In genomic region chr17:47909091-47910001, GRCm38 (mm10) we compare ENCODE assay signal across 8 mouse cellular contexts. TPM values are rescaled to one million over a fixed set of nuclear protein-coding genes. Genes with fewer than 3 reads are reported as not detected.
DNase-seq lines count a peak whose midpoint lies in the region; ATAC-seq and TF ChIP-seq lines count a peak whose summit lies in the region.

No protein-coding gene starts in this region.

- no peaks in the 10 kb centered on the region for H3K27me3 ChIP-seq in testis, adult 2 months (ENCODE audit: control insufficient read depth, insufficient read depth, low read length)
- H3K27me3 ChIP-seq in kidney, adult 2 months (replicated peaks; ENCODE audit: control insufficient read depth, insufficient read depth, low read length), result no peaks in the 10 kb centered on the region
- H3K27me3 ChIP-seq in lung, embryonic 14.5 days (ENCODE audit: insufficient read depth, low read length), result no peaks in the 10 kb centered on the region
- peaks cover 73% of the 10 kb centered on the region for H3K27me3 ChIP-seq in neural tube, embryonic 15.5 days (replicated peaks)

- DNase-seq in testis, postnatal 14 days (ENCODE audit: low spot score), result no peak
- DNase-seq in embryo, embryonic 11 days, result peak; percentile 78
- peak; percentile 69 to 76 for DNase-seq in heart, adult 9 months (ENCODE audit: low spot score in 2 of 2)
- DNase-seq in kidney, adult 2 months, result peak; percentile 83
- peak; percentile 58 for DNase-seq in lung, embryonic 14.5 days
- DNase-seq in frontal cortex, postnatal 10 days (ENCODE audit: low spot score in 2 of 2), result no peak

- peaks cover 9% of the 10 kb centered on the region for H3K4me1 ChIP-seq in testis, adult 2 months (ENCODE audit: control insufficient read depth, insufficient read depth, low read length)
- H3K4me1 ChIP-seq in kidney, adult 2 months (ENCODE audit: control insufficient read depth, insufficient read depth, low read length), result no peaks in the 10 kb centered on the region
- H3K4me1 ChIP-seq in lung, embryonic 14.5 days (ENCODE audit: insufficient read depth), result peaks cover 35% of the 10 kb centered on the region
- peaks cover 41% of the 10 kb centered on the region for H3K4me1 ChIP-seq in neural tube, embryonic 15.5 days

- 21% methylated on average over 51 of the region's 51 CpGs for WGBS in kidney, adult 2 months
- WGBS in lung, embryonic 14.5 days, result 21% methylated on average over 50 of the region's 51 CpGs
- WGBS in neural tube, embryonic 15.5 days, result 8% methylated on average over 51 of the region's 51 CpGs

- H3K9ac ChIP-seq in lung, embryonic 14.5 days, result peak overlapping the region; percentile 26
- H3K9ac ChIP-seq in neural tube, embryonic 15.5 days (replicated peaks), result peak overlapping the region; percentile 30; the same call in 1 of the 2 replicates

- peak overlapping the region; percentile 60 for H3K4me2 ChIP-seq in lung, embryonic 14.5 days
- H3K4me2 ChIP-seq in neural tube, embryonic 15.5 days, result peak overlapping the region; percentile 59

- peak overlapping the region; percentile 37 for H3K4me3 ChIP-seq in testis, adult 2 months (ENCODE audit: control insufficient read depth, low read depth, low read length)
- peak overlapping the region; percentile 46 for H3K4me3 ChIP-seq in kidney, adult 2 months (ENCODE audit: insufficient read depth, low read depth, low read length)
- H3K4me3 ChIP-seq in lung, embryonic 14.5 days (ENCODE audit: low read depth, low read length), result peak overlapping the region; percentile 30
- H3K4me3 ChIP-seq in neural tube, embryonic 15.5 days (replicated peaks), result peak overlapping the region; percentile 33

- H3K36me3 ChIP-seq in testis, adult 2 months (ENCODE audit: control insufficient read depth, insufficient read depth, low read length), result no peaks in the 10 kb centered on the region
- no peaks in the 10 kb centered on the region for H3K36me3 ChIP-seq in kidney, adult 2 months (ENCODE audit: control insufficient read depth, insufficient read depth, low read length)
- peaks cover 21% of the 10 kb centered on the region for H3K36me3 ChIP-seq in lung, embryonic 14.5 days (ENCODE audit: insufficient read depth)
- H3K36me3 ChIP-seq in neural tube, embryonic 15.5 days, result no peaks in the 10 kb centered on the region

- no peaks in the 10 kb centered on the region for H3K9me3 ChIP-seq in lung, embryonic 14.5 days (ENCODE audit: low read depth, low read length)
- no peaks in the 10 kb centered on the region for H3K9me3 ChIP-seq in neural tube, embryonic 15.5 days (replicated peaks)

- no peak overlapping the region for H3K27ac ChIP-seq in testis, adult 2 months (ENCODE audit: control insufficient read depth, insufficient read depth, low read depth, low read length)
- H3K27ac ChIP-seq in kidney, adult 2 months (ENCODE audit: insufficient read depth, low read depth, low read length), result no peak overlapping the region
- no peak overlapping the region for H3K27ac ChIP-seq in lung, embryonic 14.5 days (ENCODE audit: low read depth)
- no peak overlapping the region for H3K27ac ChIP-seq in neural tube, embryonic 15.5 days (replicated peaks)

- no peak for TF ChIP-seq CTCF in testis, adult 2 months (IDR thresholded peaks at IDR 0.05; ENCODE audit: control insufficient read depth, insufficient read depth, insufficient replicate concordance, low read depth, low read length)
- no peak for TF ChIP-seq CTCF in kidney, adult 2 months (conservative IDR thresholded peaks at IDR 0.05; ENCODE audit: insufficient read depth, insufficient read length, low read depth, low read length)
- no peak for TF ChIP-seq CTCF in lung, embryonic 14.5 days (IDR thresholded peaks at IDR 0.05; ENCODE audit: low read depth)

- no peak for TF ChIP-seq POLR2A in testis, adult 2 months (IDR thresholded peaks at IDR 0.05; ENCODE audit: control insufficient read depth, low read depth, low read length)
- no peak for TF ChIP-seq POLR2A in kidney, adult 2 months (IDR thresholded peaks at IDR 0.05; ENCODE audit: low read depth, low read length)

- no peak for ATAC-seq in lung, embryonic 14.5 days (ENCODE audit: insufficient read depth)
- no peak for ATAC-seq in neural tube, embryonic 15.5 days (ENCODE audit: low FRiP score)

RNA-seq across cellular contexts. Expression of gene Foxp4, which starts 15.1 kb away (rescaled TPM):
- 7.6 and 7.8 TPM in 2 replicates for polyA plus RNA-seq in testis, adult 2 months (2012; rRNA removed)
- polyA plus RNA-seq in kidney, adult 2 months (2012; rRNA removed), result 23.5 and 27.4 TPM in 2 replicates
- polyA plus RNA-seq in lung, embryonic 14.5 days (2014; fragmentation: Nextera tagmentation; extraction: Ambion mirVana), result 37.2 and 42.2 TPM in 2 replicates
- 30.3 and 31.9 TPM in 2 replicates for polyA plus RNA-seq in neural tube, embryonic 15.5 days (2015; fragmentation: Nextera tagmentation; extraction: Ambion mirVana)

Comparison
In these comparisons a context has a peak if more than half of its experiments do, and no peak if none do; other contexts are left out.
1. DNase-seq: peak in embryo, embryonic 11 days (single experiment), heart, adult 9 months (2 of 2), kidney, adult 2 months (single experiment) and lung, embryonic 14.5 days (single experiment); none in testis, postnatal 14 days (single experiment) and frontal cortex, postnatal 10 days (0 of 2).
2. Peak in every context shown above with its lines, with median percentiles within 50 percentile points of each other: H3K4me3 ChIP-seq.